Mouse (Mus musculus) liver, embryonic 13.5 days (tissue): ENCODE results near the gene Olfr213. TPM values are rescaled to one million over a fixed set of nuclear protein-coding genes. Genes with fewer than 3 reads are reported as not detected.

Experiments
- polyA plus RNA-seq: library from polyadenylated mRNA; unstranded; fragments of >200 nt; fragmentation: Nextera tagmentation; extraction: Ambion mirVana; gene quantifications from 2 replicates; pipeline ENCODE4 v1.2.1, GENCODE M21; 2015

Olfr213 gene
- polyA plus RNA-seq, 1 experiment from 2014 or later: not detected

Other genes starting within 250 kb of the Olfr213 start
- 76.9 and 92.7 TPM in 2 replicates for gene March8, start 200.4 kb upstream of the Olfr213 start, polyA plus RNA-seq
- gene Alox5, start 77.3 kb upstream of the Olfr213 start, polyA plus RNA-seq: 2.9 and 3.3 TPM in 2 replicates
- gene Olfr211, start 49.4 kb upstream of the Olfr213 start, polyA plus RNA-seq: not detected in 2 replicates
- gene Olfr212, start 31.9 kb upstream of the Olfr213 start, polyA plus RNA-seq: not detected in 2 replicates
- 0.30 and 0.43 TPM in 2 replicates for gene Gm5580, start 12.7 kb downstream of the Olfr213 start, polyA plus RNA-seq
- gene Olfr214, start 15.8 kb downstream of the Olfr213 start, polyA plus RNA-seq: not detected in 2 replicates
- not detected in 2 replicates for gene Olfr215, start 45.7 kb downstream of the Olfr213 start, polyA plus RNA-seq
- gene Zfp422, start 90.5 kb downstream of the Olfr213 start, polyA plus RNA-seq: 27.6 and 32.4 TPM in 2 replicates
- 3.1 and 4.1 TPM in 2 replicates for gene Depp1, start 112.2 kb downstream of the Olfr213 start, polyA plus RNA-seq
- 5.6 and 5.9 TPM in 2 replicates for gene Rassf4, start 135.5 kb downstream of the Olfr213 start, polyA plus RNA-seq
- 0.01 TPM in 2 replicates for gene Tmem72, start 178.5 kb downstream of the Olfr213 start, polyA plus RNA-seq